Mouse (Mus musculus) bone marrow, adult 2 months (tissue): ENCODE data around the gene Mov10l1. TPM values are rescaled to one million over a fixed set of nuclear protein-coding genes. Genes with fewer than 3 reads are reported as not detected.

Experiments used
- H3K27ac ChIP-seq: fragments of 200-500 bp; 2 replicates; pipeline ENCODE4 v1.5.1; 2012; ENCODE audit warnings: low read depth, mild to moderate bottlenecking, control low read depth, inconsistent platforms, low read length; ENCODE audit not compliant: control insufficient read depth, poor library complexity, insufficient read depth
- H3K4me1 ChIP-seq: fragments of 200-500 bp; 2 replicates; pipeline ENCODE4 v1.6.1; 2011; ENCODE audit warnings: low read length; ENCODE audit not compliant: control insufficient read depth, insufficient read depth
- H3K4me3 ChIP-seq: fragments of 200-500 bp; replicated peaks from 2 replicates; pipeline ENCODE3; 2011; ENCODE audit warnings: mild to moderate bottlenecking, low read depth, low read length, control low read depth; ENCODE audit not compliant: control insufficient read depth
- CTCF ChIP-seq: fragments of 200-500 bp; IDR thresholded peaks from 2 replicates; pipeline ENCODE4 v1.5.1; 2011; ENCODE audit warnings: low read length, control low read depth; ENCODE audit not compliant: control insufficient read depth, insufficient read depth
- POLR2A ChIP-seq: fragments of 200-500 bp; IDR thresholded peaks from 2 replicates; pipeline ENCODE4 v1.6.1; 2011; ENCODE audit warnings: low read depth, mild to moderate bottlenecking, control low read depth, low read length, borderline replicate concordance; ENCODE audit not compliant: control insufficient read depth
- WGBS: fragments of 180-500 bp; shearing (Covaris S2); methylation state at CpG from one replicate; pipeline ENCODE4 v1.1.7; 2018; 5-methylcytosine and 5-hydroxymethylcytosine counted together
- polyA plus RNA-seq: library from polyadenylated mRNA; stranded (reverse); fragments of >200 nt; gene quantifications from 2 replicates; pipeline ENCODE4 v1.2.4, GENCODE M21; 2011; ENCODE audit warnings: low replicate concordance; ENCODE audit not compliant: missing spikeins, insufficient read depth, insufficient read length

Mov10l1 gene
- polyA plus RNA-seq, 1 experiment = not detected

GRCm38 (mm10) chr15:89104425-89104824 is 121.7 kb downstream of the Mov10l1 start:
- Histone ChIP-seq H3K4me1 (no peaks in the 10 kb centered on the region; the same call in 1 of the 2 replicates), H3K27ac (no peak overlapping the region), H3K4me3 (no peak overlapping the region)
- 90% methylated on average over 8 of the region's 8 CpGs for WGBS
- TF ChIP-seq POLR2A (no peak), CTCF (no peak)

Other genes with a start within 250 kb of the Mov10l1 start
- gene Brd1, start 248.7 kb upstream of the Mov10l1 start, polyA plus RNA-seq = 18.4 and 29.1 TPM in 2 replicates
- 13.5 and 19.7 TPM in 2 replicates for gene Zbed4, start 231.2 kb upstream of the Mov10l1 start, polyA plus RNA-seq
- 3.8 and 6.3 TPM in 2 replicates for gene Alg12, start 163.6 kb upstream of the Mov10l1 start, polyA plus RNA-seq
- gene Creld2, start 163.3 kb upstream of the Mov10l1 start, polyA plus RNA-seq = 13.8 and 29.7 TPM in 2 replicates
- 9.0 and 13.4 TPM in 2 replicates for gene Pim3, start 120.7 kb upstream of the Mov10l1 start, polyA plus RNA-seq
- not detected in 2 replicates for gene Ttll8, start 28.5 kb upstream of the Mov10l1 start, polyA plus RNA-seq
- 0.55 TPM in 1 of 2 replicates, not detected in the other for gene Mlc1, start 3.9 kb upstream of the Mov10l1 start, polyA plus RNA-seq
- 0.45 TPM in 1 of 2 replicates, not detected in the other for gene Panx2, start 76.8 kb downstream of the Mov10l1 start, polyA plus RNA-seq
- 26.6 and 34.8 TPM in 2 replicates for gene Trabd, start 92.2 kb downstream of the Mov10l1 start, polyA plus RNA-seq
- gene Selenoo, start 106.2 kb downstream of the Mov10l1 start, polyA plus RNA-seq = 7.0 and 17.9 TPM in 2 replicates
- 10.0 and 31.9 TPM in 2 replicates for gene Tubgcp6, start 140.2 kb downstream of the Mov10l1 start, polyA plus RNA-seq
- 9.1 and 24.3 TPM in 2 replicates for gene Hdac10, start 145.8 kb downstream of the Mov10l1 start, polyA plus RNA-seq
- 6.1 and 14.6 TPM in 2 replicates for gene Mapk12, start 157.8 kb downstream of the Mov10l1 start, polyA plus RNA-seq
- 5.7 and 7.6 TPM in 2 replicates for gene Mapk11, start 166.7 kb downstream of the Mov10l1 start, polyA plus RNA-seq
- gene Plxnb2, start 197.9 kb downstream of the Mov10l1 start, polyA plus RNA-seq = 11.1 and 30.9 TPM in 2 replicates
- 8.1 and 13.6 TPM in 2 replicates for gene Dennd6b, start 213.6 kb downstream of the Mov10l1 start, polyA plus RNA-seq
- gene Ppp6r2, start 228.6 kb downstream of the Mov10l1 start, polyA plus RNA-seq = 42.6 and 54.0 TPM in 2 replicates